Mouse (Mus musculus) retina, postnatal 7 days (tissue): ENCODE results near the gene Spp2.

Source experiments
- DNase-seq: peaks from one replicate; pipeline ENCODE4 v3.0.0-alpha.2; 2012; ENCODE audit warnings: low read depth, low spot score

The Spp2 gene

DNA sequence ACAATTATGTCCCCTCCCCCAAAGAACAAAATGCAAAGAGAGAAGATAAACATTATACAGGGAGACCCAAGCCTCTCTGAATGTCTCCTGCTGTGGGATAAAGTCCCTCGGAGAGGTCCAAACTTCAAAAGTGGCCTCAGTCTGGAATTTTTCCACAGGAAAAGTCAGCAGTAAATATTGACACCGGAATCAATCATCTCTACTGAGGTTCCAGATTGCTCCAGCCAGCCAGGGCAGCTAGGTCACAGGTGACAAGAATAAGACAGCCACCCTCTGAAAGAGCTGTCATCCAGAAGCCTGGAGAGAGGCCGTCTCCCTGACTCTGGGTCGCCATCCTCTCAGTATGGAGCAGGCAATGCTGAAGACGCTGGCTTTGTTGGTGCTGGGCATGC, at the start of gene Spp2:
Gene Spp2 (plus strand): TSS at position 155 of the 392 bp plus-strand sequence.
- no peak for DNase-seq

GRCm38 (mm10) chr1:88357458-88358090, 49.2 kb upstream of the Spp2 start:
- DNase-seq, result peak; percentile 65

DNA sequence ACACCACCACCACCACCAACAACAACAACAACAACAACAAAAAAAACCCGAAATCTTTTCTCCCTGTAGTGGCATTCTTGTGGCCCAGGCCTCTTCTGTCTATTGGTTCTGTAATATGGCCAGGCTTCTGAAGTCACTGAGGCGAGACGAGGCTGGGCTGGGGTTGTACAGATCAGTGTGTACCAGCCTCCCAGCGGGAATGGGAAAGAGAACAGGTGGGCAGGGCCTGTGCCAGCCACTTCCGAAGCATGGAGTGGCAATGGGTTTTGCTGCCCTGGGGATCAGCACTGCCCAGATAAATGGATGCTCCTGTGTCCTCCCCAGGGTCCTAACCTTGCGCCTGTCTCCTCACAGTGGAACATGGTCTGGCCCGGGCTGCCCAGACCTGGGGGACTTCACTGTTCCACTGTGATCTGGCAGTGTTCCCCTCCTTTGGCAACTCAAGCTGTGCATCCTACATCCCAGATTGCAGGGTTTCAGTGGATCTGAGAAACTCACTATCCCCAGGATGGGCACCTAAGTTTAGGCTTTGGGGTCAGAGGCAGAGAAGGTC, 48.6 kb upstream of the Spp2 start:
- DNase-seq, result no peak

- no peak for DNase-seq
Observed at GRCm38 (mm10) chr1:88361085-88361484, 45.7 kb upstream of the Spp2 start.

GRCm38 (mm10) chr1:88366881-88367644, 39.7 kb upstream of the Spp2 start:
- no peak for DNase-seq

GRCm38 (mm10) chr1:88378446-88378845, 28.3 kb upstream of the Spp2 start:
- no peak for DNase-seq

DNA sequence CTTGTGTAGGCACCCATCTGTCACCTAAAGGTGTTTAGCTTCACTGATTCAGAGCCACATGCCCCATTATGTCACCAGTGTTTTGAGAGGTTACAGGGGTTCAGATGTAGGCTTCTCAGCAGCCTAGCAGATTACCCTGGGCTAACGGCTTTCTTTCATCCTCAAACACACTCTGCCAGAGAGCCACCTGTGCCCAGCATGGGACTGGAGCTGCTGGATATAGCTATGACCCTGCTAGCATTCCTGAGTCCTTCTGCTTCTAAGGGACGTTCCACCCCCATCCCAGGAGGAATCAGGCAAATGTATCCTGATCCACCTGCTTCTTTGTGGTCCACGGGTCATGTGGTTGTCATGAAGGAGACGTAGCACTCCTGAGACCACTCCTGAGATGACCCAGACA, 15.1 kb upstream of the Spp2 start:
- no peak for DNase-seq

DNA sequence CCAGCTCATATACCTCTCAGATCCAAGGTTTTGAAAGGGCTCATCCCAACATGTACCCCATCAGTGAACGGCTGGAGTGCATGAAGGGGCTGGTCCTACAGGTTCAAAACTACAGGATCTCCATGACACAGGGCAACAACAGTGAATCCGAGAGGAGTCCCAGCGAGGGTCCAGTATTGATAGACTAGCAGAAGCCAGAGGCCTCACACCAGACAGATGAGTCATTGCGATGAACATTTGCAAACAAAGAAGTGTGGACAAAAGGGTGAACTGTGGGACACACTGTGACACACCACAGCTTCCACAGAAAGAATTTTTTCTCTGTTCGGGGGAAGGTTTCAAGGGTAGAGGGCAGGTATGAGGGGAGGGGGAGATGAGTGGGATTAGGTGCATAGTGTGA, 13.4 kb upstream of the Spp2 start:
- DNase-seq, result no peak

- no peak for DNase-seq
Observed at GRCm38 (mm10) chr1:88403378-88403777, 3.4 kb upstream of the Spp2 start.

DNA sequence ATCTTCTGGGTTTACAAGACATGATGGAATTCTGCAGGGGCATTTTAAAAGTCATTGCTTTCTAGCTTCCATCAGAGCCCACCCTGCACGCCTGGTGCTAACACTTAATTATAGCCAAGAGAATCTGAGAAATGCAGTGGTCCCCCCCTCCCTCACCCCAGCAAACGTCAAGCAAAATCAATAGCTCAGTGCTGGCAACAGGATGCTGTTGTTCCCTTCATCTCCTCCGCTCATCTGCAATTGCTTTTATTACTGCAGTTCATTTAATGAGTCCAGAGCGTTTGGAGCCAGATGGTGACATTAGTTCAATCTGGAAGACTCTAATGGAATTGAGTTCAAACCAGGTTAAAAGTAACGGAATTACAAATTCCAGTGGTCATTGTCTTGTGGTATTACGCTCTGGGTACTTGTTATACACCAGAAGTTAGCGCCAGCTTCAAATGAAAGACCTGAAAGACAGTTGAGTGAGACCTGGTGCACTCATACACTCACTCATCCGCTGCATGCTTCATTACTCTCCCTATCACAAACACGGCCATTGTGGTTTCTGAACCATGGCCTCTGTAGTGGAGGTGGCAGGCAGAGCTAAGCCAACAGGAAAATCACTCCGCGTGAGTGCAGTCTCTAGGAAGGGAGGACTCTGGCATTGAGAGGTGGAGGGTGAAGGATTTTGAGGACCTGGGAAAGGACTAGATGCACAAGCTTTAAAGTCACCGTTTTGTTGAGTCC, 519 bp upstream of the Spp2 start:
- no peak for DNase-seq

- DNase-seq, result no peak
Observed at GRCm38 (mm10) chr1:88408340-88408739, 1.6 kb downstream of the Spp2 start.

- no peak for DNase-seq
Observed at GRCm38 (mm10) chr1:88412013-88412412, 5.3 kb downstream of the Spp2 start.

GRCm38 (mm10) chr1:88418943-88419342, 12.2 kb downstream of the Spp2 start:
- DNase-seq, result no peak

DNA sequence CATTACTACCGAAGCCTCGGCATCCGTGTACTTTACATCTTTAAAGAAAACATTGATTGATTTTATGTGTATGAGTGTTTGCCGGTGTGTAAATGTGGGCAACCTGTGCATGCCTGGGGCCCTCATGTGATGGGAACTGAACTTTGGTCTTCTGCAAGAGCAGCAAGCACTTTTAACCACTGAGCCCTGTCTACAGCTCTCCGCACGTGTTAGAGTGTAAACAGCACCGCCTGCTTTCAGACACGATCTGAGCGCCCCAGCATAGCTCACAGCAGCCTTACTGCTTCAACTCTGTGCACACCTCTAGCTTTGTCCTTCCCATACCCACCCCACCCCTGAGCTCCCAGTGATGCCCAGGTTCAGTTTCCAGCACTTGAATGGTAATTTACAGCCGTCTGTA, 15.3 kb downstream of the Spp2 start:
- no peak for DNase-seq

GRCm38 (mm10) chr1:88422846-88423395, 16.2 kb downstream of the Spp2 start:
- DNase-seq, result no peak

- peak; percentile 65 for DNase-seq
Observed at GRCm38 (mm10) chr1:88424602-88425252, 18.0 kb downstream of the Spp2 start.

DNA sequence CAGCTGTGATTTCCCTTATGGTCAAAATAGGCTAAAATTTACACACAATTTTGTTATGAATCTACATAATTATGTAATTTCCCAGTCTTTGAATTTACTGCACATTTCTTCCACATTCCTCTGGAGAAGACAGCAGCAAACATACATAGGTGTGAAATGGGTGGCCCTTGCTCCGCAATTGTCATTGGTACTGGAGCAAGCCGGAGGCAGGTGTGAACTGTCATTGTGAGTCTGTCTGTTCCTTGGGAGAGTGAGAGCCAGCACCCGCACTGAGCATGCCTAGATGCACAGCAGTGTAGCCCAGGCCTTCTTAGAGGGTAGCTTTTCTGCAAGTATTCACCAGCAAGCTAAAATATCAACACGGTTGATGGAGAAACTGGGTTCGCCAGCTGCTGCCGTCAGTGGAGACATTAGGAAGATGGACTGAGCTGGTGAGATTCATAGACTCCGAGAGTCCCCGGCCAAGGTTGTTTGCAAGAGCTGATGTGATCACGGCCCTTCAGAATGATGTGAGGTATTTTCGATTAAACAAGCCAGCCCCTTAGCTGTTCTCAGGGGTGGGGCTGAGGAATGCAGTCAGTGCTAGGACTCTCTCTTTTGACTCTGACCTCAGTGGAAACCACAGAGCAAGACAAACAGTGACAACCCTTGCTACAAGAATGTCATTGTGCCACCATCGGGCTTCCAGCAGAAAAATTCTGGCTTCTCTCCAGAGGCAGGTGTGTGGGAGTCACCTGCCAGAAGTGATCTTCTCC, 21.4 kb downstream of the Spp2 start:
- no peak for DNase-seq

GRCm38 (mm10) chr1:88429413-88429812, 22.7 kb downstream of the Spp2 start:
- DNase-seq, result no peak

DNA sequence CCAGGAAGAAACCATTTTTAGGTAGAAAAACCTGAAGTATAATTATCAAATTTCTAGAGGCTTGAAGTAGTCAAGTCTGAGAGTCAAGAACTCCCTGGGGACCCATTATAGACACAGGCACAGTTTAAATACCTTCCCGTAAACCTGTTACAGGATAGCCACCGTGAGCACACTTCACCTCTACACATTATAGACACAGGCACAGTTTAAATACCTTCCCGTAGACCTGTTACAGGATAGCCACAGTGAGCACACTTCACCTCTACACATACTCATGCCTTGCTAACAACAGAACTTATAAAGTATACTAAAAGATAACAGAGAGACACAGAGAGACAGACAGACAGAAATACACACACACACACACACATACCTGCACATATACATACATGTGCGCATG, 24.5 kb downstream of the Spp2 start:
- no peak for DNase-seq

DNA sequence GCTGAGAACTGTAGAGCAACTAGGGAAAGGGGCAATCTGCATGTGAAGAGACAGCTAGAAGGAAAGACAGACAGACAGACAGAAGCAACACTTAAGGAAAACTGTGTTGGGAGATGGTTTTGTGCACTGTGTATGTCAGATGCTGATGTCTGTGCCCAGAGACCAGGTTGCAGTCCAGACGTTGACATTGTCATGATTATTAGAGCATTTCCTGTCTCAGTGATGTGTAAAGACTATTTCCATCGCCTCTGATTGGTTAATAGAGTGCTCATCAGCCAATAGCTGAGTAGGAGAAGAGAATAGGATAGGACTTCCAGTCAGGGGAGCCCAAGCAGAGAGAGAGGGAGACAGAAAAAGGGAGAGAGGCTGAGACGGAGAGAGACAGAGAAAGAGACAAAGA, 25.8 kb downstream of the Spp2 start:
- no peak for DNase-seq
